Mouse (Mus musculus) cerebellum, adult 11-12 months (tissue): ENCODE measurements at regions not wholly inside any gene's neighbourhood (a gene's known extent, or its start where the extent isn't known, plus 50 kb on each side); places are given as distances from the start of the nearest gene placed in this dataset.

ENCODE experiments used
- DNase-seq: peaks from one replicate; pipeline ENCODE4 v3.0.0; 2022

DNA sequence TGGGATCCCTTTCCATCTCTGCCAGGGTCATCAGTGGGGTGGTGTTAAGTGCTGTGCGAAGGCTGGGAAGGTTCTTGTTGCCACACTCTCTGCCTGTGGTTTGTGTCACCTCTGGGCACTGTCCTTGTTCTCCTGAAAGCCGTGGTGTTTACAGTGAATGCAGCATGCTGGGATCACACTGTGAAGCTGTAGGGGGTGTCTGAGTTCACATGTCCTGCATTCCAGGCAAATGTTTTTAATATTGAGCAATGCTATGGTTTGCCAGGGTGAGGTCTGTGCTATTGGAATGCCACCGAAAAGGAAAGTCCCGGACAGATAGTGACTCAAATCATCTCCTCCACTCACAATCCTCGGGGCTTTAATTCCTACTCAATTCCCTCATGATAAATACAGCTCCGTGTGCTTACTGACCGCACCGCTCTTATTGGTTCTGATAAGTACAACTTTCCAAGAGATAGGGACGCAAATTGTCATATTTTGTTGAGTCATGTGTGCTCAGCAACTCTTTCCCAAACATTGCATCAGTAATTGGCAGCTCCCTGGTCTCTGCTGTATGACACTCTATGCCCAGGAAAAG, 1405.6 kb upstream of the A1bg start:
- DNase-seq = no peak

DNA sequence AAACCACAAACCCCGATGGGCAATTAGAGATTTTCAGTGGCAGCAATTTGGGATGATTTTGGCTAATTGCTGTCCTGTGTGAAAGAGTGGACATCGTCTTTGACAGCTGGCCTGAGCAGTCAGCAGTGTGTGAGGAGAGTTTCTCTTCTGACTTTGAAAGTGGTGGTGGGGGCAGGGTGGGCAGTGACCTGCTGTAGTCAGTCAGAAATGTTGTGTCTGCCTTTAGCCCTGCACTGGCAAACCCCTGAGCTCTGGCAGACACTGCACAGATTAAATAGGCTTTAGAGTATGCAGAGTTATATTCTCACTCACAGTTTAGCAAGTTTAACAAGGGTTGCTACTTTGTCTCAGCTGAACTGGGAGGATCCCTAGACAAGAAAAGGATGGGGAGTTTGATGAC, 1404.7 kb upstream of the A1bg start:
- DNase-seq = no peak

DNA sequence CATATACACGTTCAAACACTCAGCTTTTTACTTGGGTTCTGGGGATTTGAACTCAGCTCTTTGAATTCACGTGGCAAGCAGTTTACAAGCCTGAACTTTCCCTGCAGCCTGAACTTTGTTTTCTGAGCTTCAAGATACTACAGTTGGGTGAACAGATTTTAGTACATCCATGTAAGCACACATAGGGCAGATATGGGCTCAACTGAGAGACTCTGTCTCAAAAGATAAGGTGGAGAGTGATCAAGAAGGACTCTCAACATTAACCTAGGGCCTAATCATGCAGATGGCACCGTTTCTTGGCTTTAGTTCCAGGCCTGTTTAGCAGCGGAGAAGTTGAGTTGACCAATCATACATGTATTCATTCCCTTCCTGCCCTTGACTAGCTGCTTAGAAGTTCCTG, 1403.7 kb upstream of the A1bg start:
- no peak for DNase-seq

DNA sequence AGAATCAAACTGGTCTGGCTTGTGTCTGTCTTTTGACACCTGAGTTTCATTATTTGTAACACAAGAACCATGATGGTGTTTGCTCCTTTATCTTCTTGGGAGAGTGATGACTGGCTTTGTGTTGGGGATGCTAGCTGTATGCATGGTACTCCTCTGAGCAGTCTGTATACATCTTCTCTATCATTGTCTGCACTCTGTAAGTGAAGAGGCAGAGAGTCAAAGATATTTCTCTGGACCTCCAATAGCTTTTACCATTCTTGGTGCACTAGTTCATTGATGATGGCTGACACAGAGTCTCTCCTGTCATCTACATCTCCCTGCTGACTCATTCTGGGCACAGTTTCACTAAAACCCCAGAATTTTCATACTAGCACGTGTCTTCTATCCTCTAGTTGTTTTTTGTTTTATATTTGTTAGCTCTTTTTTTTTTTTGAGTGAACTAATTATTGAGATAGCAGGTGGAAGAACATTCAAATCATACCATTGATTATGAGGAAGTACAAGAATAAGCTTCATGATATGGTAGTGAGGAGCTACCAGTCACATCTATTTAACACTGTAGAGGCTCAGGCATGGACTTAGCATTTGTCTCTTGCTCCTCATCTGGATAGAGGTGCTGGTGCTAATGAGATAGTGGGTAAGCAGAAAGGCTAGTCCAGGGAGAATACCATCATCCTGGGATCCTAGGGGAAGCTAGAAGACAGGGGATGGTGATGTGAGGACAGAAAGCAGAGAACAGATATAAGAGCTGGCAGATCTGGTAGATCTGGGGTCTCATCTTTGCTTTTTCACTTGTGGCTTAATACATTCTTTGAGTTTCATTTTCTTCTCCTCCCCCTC, 1402.9 kb upstream of the A1bg start:
- DNase-seq = no peak

DNA sequence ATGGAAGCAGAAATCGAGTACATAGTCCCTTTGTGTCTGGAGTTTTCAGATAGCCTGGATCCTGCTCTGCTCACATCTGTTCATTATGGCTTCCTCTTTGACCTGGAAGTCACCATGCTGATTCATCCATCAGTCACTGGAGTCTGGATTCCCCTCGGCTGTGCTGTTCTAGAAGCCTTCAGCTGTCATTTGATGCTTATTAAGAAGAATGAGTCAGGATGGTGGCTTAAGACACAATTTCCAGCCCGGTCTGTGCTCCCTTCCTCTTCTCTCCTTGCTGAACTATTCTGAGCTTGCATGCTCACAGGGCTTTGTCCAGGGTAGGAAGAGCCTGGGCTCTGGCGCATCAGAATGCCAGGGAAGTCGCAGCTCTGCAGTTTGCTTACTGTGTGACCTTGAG, 1398.2 kb upstream of the A1bg start:
- no peak for DNase-seq

DNA sequence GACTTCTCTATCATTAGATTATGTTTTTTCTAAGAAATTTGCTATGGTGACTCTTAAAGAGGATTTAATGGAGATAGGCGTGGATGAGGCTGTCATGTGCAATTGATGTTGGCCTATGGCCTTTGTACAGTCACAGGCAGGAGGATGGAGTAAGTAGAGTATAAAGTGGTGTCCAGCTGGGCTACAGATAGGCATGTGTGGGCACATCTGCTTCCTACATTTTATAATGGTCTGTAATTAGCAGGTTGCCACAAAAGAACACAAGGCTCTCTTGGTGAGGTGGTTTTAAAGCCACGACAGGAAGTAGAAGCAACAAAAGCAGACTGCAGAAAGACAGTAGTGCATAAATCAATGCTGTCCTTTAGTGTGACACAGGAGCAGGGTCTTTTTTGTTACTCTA, 1391.6 kb upstream of the A1bg start:
- DNase-seq = no peak

DNA sequence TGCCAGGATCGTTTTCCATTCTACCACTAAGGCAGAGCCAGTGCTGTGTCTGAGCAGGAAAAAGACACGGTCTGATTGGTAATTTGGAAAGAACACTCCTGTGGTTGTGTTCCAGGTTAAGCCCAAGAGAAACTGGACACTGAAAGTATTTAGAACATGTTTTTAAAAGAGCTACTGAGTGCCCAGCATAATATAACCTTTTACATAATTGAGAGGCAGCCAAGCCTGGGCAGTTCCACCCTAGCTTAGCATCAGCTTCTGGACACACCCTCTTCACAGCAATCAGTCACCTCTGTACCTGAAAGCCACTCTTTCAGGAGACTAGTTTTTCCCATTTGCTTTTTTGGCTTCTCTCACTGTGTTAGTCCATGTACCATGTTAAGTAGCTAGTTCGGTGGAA, 1379.4 kb upstream of the A1bg start:
- DNase-seq = no peak

DNA sequence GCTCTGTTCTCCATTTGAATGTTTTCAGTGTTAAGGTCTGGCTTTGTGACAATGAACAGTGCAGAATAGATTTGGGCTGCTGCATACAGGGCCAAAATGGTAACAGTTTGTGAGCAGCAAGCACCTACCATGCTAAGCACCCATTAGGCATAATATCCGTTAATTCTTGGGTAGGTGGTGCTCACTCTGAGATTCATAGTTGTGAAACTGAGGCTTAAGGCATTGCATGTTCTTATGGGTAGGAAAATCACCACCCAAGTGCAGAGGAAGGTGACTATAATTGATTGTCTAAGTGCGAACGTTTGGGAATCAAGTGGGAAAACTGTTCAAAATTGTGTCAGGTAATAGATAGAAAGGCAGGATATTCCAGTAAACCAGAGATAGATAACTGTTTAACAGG, 1378.8 kb upstream of the A1bg start:
- DNase-seq = no peak

DNA sequence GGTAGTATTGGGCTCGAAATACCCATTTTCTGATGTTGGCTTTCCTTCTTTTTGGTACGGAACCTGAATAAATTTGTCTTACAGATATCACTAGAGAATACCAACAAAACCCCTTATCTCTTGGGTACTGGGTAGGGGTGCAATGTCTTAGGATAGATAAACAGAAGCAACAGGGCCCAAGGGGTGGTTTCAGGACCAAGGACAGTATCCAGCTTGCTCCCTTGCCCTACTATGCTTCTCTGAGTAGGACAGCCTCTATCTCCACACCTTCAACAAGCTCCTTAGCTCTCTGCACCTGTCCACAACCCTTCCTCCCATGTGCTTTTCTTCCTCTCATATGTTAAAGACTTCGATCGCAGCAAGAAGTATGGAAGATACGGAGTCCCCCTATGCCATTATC, 1374.3 kb upstream of the A1bg start:
- DNase-seq = no peak

DNA sequence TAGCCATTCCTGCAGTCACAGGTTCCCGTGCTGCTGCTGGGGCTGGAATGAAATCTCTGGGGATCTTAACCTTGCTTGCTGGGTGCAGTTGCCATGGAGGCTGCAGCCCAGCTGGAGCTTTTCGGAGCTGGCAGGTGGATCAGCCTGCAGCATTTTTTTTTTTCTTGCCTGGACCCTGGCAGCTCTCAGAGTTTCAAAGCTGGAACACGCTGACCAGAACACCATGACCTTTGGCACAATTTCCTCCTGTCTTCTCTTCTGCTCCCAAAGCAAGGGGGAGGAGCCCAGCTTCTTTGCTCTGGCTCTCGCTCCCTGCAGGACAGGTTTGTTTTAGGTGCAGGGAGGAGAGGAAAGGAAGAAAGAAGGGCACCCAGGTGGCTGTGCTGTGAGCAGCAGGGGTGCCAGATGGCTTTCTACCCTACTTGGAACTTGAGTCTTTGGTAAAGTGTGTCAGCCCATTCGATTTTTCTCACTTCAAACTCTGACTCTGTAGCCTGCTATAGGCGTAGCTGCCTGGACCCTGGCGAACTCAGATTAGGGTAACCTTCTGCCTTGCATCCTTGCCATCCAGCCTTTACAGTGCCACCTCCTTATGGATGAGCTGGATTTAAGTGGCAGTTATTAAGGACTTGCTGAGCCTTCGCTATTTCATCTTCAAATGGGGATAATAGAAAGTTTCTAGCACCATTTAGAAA, 1372.6 kb upstream of the A1bg start:
- peak; percentile 33 for DNase-seq

DNA sequence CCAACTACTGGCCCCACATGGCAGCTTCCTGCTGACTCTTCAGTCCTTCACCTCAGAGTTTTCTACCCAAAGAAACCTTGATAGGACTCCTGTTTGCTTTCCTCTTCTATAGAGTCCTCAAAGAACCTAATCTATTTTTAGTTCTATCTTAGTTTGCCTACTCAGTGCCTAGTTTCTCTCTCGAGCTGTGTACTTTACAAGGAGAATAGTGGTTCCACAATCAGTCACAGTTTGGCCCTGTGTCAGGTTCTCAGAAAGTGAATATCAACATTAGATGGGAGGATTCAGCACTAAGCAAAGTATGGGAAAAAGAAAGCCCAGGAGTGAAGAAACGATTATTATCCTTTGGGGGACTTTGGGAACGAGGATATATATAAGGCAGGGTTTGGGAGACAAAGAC, 1372.0 kb upstream of the A1bg start:
- no peak for DNase-seq

DNA sequence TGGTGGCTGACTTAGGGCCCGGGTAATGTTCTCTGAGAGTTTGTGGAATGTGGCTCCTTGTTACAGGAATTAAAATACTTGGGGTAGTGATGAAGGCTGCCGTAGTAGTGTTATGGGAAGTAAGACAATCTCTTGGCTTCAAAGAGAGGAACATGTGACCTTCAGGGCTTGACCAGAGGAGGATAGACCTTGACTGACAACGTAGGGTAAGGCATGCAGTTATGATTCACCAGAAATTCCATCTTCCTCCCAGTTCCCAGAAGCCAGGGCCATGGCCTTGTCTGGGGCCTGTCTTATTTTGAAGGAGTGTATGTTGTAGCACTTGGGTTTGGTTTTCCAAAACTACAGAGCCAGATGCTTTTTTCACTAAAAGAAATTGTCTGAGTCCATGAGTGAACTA, 1370.1 kb upstream of the A1bg start:
- no peak for DNase-seq

DNA sequence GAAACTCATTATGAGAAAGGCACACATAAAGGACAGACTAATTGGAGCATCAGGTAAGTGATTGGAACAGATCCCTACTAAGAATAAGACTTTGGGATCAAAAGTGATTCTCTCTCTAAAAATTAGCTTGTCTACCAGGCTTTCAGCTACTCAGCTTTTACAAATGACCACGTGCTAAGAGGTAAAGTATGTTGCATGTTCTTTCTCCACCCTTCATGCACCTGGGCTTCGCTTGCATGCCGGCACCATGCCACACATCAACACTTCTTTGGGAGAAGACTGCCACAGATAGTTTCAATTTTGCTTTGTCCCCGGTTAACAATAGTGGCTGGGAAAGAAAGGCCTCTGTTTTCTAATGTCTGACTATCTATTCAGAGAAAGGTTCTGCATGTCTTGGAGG, 1367.9 kb upstream of the A1bg start:
- no peak for DNase-seq

DNA sequence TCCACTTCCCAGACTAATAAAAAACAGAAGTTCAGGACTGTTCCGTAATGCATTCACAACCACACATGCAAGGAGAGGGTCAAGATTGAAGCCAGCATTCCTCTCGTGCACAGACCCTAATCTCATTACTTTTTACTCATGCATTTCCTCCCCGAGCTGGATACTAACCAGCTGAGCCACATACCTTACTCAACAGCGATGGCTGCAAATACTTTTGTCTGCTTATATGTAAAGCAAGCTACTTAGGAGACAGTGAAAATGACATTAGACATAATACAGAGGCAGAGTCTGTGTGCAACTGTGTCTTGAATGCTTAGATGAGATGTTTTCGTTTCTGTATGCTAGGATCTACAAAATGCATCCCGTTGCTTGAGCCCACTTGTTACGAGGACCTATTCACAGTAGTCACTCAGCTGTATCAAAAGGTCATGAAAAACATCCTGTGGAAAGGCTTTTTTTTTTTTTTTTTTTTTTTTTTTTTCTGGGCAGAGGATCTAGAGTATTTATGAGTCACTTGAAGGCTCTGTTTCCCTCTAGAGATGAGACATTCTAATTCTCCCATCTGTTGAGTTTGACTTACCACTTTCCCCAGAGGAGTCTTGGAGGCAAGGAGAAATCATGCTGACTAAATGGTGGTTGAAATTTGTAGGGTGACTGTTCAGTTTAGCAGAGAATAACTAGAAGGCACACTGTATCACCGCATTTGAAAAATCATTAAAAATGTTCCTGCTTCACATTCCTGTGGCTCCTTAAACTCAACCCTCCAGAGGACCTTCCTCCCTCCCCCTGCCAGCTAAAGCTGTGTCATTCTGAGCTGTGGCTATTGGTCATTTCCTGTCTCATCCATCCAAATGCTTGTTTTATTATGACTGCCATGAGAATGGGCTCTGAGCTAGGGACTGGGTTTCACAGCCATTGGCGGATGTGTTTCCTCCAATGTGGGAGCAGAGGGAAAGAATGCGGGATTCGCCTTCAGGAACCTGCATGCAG, 1364.1 kb upstream of the A1bg start:
- DNase-seq = no peak

DNA sequence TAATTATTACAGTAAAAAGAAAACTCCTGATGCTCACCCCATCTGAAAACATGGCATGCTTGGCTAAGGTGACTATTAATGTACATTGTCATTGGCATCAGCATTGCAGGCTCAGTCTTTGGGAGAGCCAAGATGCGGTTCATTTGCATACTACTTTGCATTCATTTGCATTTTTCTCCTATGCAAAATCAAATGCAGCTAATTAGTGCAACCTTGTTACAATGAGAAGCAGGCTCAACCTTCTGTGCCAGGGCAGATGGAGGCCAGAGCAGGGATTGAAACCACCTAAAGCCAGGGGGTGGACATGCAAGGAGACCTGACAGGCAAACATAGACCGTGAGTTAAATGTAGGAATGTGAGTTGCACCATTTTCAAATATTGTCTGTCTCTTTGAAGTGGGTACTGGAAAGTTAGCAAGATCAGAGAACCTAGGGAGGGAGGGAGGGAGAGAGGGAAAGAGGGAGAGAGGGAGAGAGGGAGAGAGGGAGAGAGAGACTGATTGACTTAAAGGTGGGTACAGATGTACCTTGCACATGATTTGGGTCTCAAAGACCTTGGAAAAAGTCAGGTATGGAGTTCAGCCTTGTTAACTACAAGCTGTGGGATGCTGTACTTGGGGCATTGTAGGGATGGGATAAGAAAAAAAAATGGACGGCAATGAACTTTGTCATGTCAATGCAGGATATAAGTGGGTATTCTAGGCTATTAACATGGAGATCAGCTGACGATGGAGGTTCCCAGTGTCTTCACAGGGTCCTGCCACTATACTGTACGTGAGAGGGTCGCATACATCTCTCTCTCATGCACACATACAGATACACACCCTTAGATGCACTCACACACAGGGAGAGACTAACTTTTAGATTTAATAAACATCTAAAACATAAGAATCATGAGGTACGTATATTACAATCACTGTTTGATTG, 1362.1 kb upstream of the A1bg start:
- no peak for DNase-seq

DNA sequence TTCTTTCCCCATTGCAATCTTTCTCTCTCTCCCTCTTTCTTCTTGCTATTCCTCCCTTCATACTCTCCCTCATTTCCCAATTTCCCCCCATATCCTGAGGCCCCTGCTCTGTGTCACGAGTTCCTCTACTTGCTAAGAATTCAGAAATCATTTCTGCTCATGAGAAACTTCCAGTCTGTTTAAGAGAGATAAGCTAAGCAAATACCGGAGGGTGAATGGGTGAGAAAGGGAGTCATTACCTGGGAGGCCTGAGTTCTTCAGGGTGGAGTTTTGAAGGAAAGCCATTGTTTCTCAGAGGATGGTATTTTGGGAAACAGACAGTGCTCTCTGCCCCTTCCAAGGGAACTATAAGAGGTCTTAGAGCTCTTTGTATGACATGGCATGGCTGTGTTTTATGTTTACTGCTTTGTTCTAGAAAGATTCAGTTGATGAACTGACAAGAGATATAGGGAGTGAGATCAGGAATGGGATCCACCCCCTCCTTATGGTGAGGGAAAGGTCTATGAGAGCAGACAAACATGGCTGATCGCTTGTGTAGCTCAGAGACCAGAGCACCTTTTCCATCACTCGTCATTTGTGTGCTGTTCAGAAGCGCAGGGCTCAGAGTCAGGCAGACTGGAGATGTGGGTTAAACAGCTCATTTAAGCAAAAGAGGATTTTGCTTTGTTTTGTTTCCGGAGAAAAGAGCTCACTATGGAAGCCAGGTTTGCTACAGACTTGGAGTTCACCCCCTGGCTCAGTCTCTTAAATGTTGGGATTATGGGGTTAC, 1361.0 kb upstream of the A1bg start:
- no peak for DNase-seq

DNA sequence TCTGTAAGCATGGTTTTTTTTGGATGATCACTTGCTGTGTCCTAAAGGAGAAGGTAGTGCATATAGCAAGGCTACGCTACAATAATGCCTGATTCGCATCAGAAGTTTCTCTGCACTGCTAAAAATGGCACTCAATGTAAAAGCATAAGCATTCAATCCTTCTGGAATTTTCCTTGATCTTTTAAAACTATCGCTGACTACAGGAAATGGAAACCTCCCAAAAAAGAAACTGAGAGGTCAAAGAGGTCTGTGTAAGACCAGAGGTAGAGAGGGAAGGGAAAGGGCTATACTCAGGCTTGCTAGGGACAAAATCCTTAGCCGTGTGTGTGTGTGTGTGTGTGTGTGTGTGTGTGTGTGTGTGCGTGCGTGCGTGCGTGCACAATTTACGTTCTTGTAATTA, 1359.8 kb upstream of the A1bg start:
- DNase-seq = no peak

DNA sequence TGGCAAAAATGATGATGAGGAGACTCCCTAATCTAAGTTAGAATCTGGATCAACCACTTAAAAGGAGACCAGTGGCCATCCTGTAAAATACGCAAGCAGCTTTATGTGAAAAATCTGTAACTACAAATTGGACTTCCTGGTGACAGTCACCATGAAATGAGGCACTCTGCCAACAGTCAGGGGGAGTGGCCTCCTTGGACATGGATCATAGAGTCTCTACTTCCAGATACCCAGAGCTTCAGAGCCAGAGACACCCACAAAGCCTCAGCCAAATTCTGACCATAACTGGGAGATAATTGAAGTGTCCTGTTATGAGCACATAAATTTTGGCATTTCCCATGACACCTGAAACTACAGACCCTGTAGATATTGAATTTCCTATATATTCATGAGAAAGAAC, 1359.3 kb upstream of the A1bg start:
- no peak for DNase-seq

DNA sequence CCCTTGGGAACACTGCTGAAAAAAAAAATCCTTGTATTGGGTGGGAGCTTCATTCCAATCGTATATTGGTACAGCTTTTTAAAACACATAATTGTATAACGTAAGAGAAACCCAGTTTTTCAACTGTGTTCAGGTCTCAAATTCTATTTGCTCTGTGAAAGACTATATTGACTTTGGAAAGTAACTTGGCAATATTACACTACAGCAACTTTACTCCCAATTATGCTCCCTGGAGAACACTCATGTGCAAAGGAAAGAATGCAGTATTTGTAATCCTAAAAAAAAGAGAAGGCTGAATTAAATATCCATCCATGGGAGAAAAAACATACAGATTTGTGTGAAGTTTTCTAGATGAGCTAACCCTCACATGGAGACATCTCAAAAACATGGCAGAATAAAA, 1356.7 kb upstream of the A1bg start:
- DNase-seq = no peak

DNA sequence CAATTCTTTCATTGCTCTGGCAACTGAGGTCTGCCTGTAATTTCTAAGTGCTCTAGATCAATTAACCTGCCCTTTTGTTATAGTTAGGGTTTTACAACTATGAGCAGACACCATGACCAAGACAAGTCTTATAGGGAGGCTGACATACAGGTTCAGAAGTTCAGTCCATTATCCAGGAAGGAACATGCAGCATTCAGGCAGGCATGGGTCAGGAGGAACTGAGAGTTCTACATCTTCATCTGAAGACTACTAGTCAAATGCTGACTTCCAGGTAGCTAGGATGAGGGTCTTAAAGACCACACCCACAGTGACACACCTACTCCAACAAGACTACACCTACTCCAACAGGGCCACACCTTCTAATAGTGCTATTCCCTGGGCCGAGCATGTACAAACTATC, 1352.0 kb upstream of the A1bg start:
- DNase-seq = no peak

DNA sequence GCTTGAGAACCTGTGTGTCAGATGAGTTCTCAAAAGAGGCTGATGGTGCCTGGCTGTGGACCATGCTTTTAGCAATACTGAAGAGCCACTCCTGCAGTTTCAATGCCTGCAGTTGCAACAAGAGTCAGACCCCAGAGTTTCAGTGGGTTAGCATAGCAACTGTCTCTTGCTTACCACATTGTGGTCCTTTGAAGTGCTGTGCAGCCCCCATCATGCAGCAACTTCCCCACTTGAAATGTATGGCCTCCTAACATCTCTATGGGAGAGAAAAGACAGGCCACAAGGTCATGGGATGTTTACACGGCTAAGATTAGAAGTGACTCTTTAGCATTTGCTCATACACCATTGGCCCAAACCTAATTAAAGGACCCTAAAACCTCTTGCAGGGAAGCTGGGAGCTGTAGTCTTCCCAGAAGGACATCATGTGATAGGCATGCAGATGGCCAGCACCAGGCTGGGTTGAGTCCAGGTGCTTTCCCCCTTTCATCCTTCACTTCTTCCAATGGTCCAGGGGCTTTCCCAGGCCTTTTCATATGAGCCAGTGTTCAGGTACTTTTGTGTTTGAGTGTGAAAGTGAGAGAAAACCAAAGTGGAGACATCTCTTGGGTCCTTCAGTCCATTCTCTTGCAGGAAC, 1351.2 kb upstream of the A1bg start:
- no peak for DNase-seq
